Mouse (Mus musculus): ENCODE data around the gene Mrpl10. TPM values are rescaled to one million over a fixed set of nuclear protein-coding genes. Genes with fewer than 3 reads are reported as not detected.

Mrpl10 gene
- polyA plus RNA-seq, 1 experiment from 2014 or later, result 56.3 TPM

GRCm38 (mm10) chr11:96997380-96997956 lies 43.9 kb upstream of the Mrpl10 start:
- H3K9ac ChIP-seq (ENCODE audit: low read length), result peak overlapping the region; percentile 65
- H3K36me3 ChIP-seq (ENCODE audit: control insufficient read depth, insufficient read depth, low read length), result no peaks in the 10 kb centered on the region
- ATAC-seq (ENCODE audit: low FRiP score, low TSS enrichment) (peak; percentile 28), DNase-seq (ENCODE audit: low spot score) (peak; percentile 54)
- 0 out of 2 replicates have a peak overlapping the region, but pooled peaks have one; percentile 24 for H3K27ac ChIP-seq (replicated peaks)
- 15% methylated on average over 25 of the region's 30 CpGs for WGBS
- TF ChIP-seq EP300 (optimal IDR thresholded peaks at IDR 0.05) (no peak), CTCF (IDR thresholded peaks at IDR 0.05; ENCODE audit: low read depth) (no peak)
- peak overlapping the region; percentile 28 for H3K4me3 ChIP-seq (ENCODE audit: low read depth, low read length)
- H3K4me2 ChIP-seq (replicated peaks; ENCODE audit: low read depth), result peak overlapping the region; percentile 57
- no peaks in the 10 kb centered on the region for H3K4me1 ChIP-seq (replicated peaks; ENCODE audit: control insufficient read depth, insufficient read depth)
- no peaks in the 10 kb centered on the region for H3K9me3 ChIP-seq (ENCODE audit: control insufficient read depth, low read length)
- H3K27me3 ChIP-seq (ENCODE audit: control insufficient read depth, insufficient read depth, low read length), result no peaks in the 10 kb centered on the region

- H3K27ac ChIP-seq (replicated peaks), result no peak overlapping the region
- H3K9ac ChIP-seq (ENCODE audit: low read length), result no peak overlapping the region
- H3K4me2 ChIP-seq (replicated peaks; ENCODE audit: low read depth), result no peak overlapping the region
- no peaks in the 10 kb centered on the region for H3K4me1 ChIP-seq (replicated peaks; ENCODE audit: control insufficient read depth, insufficient read depth)
- ATAC-seq (ENCODE audit: low FRiP score, low TSS enrichment) (no peak), DNase-seq (ENCODE audit: low spot score) (no peak)
- H3K36me3 ChIP-seq (ENCODE audit: control insufficient read depth, insufficient read depth, low read length), result no peaks in the 10 kb centered on the region
- H3K4me3 ChIP-seq (ENCODE audit: low read depth, low read length), result no peak overlapping the region
- TF ChIP-seq CTCF (IDR thresholded peaks at IDR 0.05; ENCODE audit: low read depth) (no peak), EP300 (optimal IDR thresholded peaks at IDR 0.05) (no peak)
- 29% methylated on average over 5 of the region's 5 CpGs for WGBS
- H3K9me3 ChIP-seq (ENCODE audit: control insufficient read depth, low read length), result no peaks in the 10 kb centered on the region
- H3K27me3 ChIP-seq (ENCODE audit: control insufficient read depth, insufficient read depth, low read length), result no peaks in the 10 kb centered on the region
Measured at GRCm38 (mm10) chr11:97003170-97003569, 38.2 kb upstream of the Mrpl10 start.

- DNase-seq (ENCODE audit: low spot score), result no peak
- TF ChIP-seq CTCF (IDR thresholded peaks at IDR 0.05; ENCODE audit: low read depth) (no peak), EP300 (optimal IDR thresholded peaks at IDR 0.05) (no peak)
Measured at GRCm38 (mm10) chr11:97007093-97007794, 34.1 kb upstream of the Mrpl10 start.

GRCm38 (mm10) chr11:97009198-97009790 lies 32.1 kb upstream of the Mrpl10 start:
- Histone ChIP-seq H3K27ac (replicated peaks) (no peak overlapping the region), H3K27me3 (ENCODE audit: control insufficient read depth, insufficient read depth, low read length) (no peaks in the 10 kb centered on the region), H3K4me2 (replicated peaks; ENCODE audit: low read depth) (no peak overlapping the region), H3K9ac (ENCODE audit: low read length) (no peak overlapping the region), H3K36me3 (ENCODE audit: control insufficient read depth, insufficient read depth, low read length) (no peaks in the 10 kb centered on the region), H3K9me3 (ENCODE audit: control insufficient read depth, low read length) (no peaks in the 10 kb centered on the region), H3K4me1 (replicated peaks; ENCODE audit: control insufficient read depth, insufficient read depth) (no peaks in the 10 kb centered on the region; the same call in 1 of the 2 replicates), H3K4me3 (ENCODE audit: low read depth, low read length) (no peak overlapping the region)
- 53% methylated on average over 8 of the region's 8 CpGs for WGBS
- ATAC-seq (ENCODE audit: low FRiP score, low TSS enrichment), result no peak
- TF ChIP-seq CTCF (IDR thresholded peaks at IDR 0.05; ENCODE audit: low read depth) (no peak), EP300 (optimal IDR thresholded peaks at IDR 0.05) (no peak)
- DNase-seq (ENCODE audit: low spot score), result no peak

More at GRCm38 (mm10) chr11:97007093-97007794, 34.1 kb upstream of the Mrpl10 start:
- no peaks in the 10 kb centered on the region for H3K4me1 ChIP-seq (replicated peaks; ENCODE audit: control insufficient read depth, insufficient read depth)
- H3K4me2 ChIP-seq (replicated peaks; ENCODE audit: low read depth), result no peak overlapping the region
- no peak overlapping the region for H3K9ac ChIP-seq (ENCODE audit: low read length)
- no peaks in the 10 kb centered on the region for H3K36me3 ChIP-seq (ENCODE audit: control insufficient read depth, insufficient read depth, low read length)
- no peak for ATAC-seq (ENCODE audit: low FRiP score, low TSS enrichment)
- no peak overlapping the region for H3K27ac ChIP-seq (replicated peaks)
- no peaks in the 10 kb centered on the region for H3K27me3 ChIP-seq (ENCODE audit: control insufficient read depth, insufficient read depth, low read length)
- H3K4me3 ChIP-seq (ENCODE audit: low read depth, low read length), result no peak overlapping the region
- H3K9me3 ChIP-seq (ENCODE audit: control insufficient read depth, low read length), result no peaks in the 10 kb centered on the region
- 54% methylated on average over 9 of the region's 9 CpGs for WGBS

- no peak for ATAC-seq (ENCODE audit: low FRiP score, low TSS enrichment)
- Histone ChIP-seq H3K36me3 (ENCODE audit: control insufficient read depth, insufficient read depth, low read length) (no peaks in the 10 kb centered on the region), H3K4me3 (ENCODE audit: low read depth, low read length) (no peak within 1 kb of the TSS), H3K27me3 (ENCODE audit: control insufficient read depth, insufficient read depth, low read length) (peaks cover 3% of the 10 kb centered on the region; the same call in 1 of the 2 replicates), H3K27ac (replicated peaks) (no peak within 1 kb of the TSS), H3K9ac (ENCODE audit: low read length) (no peak within 1 kb of the TSS), H3K4me1 (replicated peaks; ENCODE audit: control insufficient read depth, insufficient read depth) (no peaks in the 10 kb centered on the region; the same call in 1 of the 2 replicates), H3K4me2 (replicated peaks; ENCODE audit: low read depth) (no peak within 1 kb of the TSS), H3K9me3 (ENCODE audit: control insufficient read depth, low read length) (no peaks in the 10 kb centered on the region)
- DNase-seq (ENCODE audit: low spot score), result no peak
- WGBS, result 27% methylated on average over 8 of the region's 8 CpGs
- TF ChIP-seq EP300 (optimal IDR thresholded peaks at IDR 0.05), result no peak
- TF ChIP-seq CTCF (IDR thresholded peaks at IDR 0.05; ENCODE audit: low read depth), result no peak
Measured at GRCm38 (mm10) chr11:97013121-97013670, 28.2 kb upstream of the Mrpl10 start, which contains the start of gene Sp6. Gene Sp6 (plus strand): TSS chr11:97013394.
